Mouse (Mus musculus) stomach, postnatal 0 days (tissue): ENCODE measurements around the gene Spag9. TPM values are rescaled to one million over a fixed set of nuclear protein-coding genes. Genes with fewer than 3 reads are reported as not detected.

Experiments
- ATAC-seq: fragments of 200-750 bp; cut with Nextera tagmentation; 2 replicates; pipeline ENCODE4 v1.8.0; 2017; ENCODE audit not compliant: low FRiP score, low TSS enrichment
- DNase-seq: peaks from one replicate; pipeline ENCODE4 v3.0.0-alpha.2; 2016; ENCODE audit warnings: low spot score
- H3K27ac ChIP-seq: fragments of 300-500 bp; sonication (generic); replicated peaks from 2 replicates; pipeline ENCODE4 v1.5.1; 2014; ENCODE audit warnings: mild to moderate bottlenecking, control low read depth
- H3K27me3 ChIP-seq: fragments of 300-500 bp; sonication (generic); 2 replicates; pipeline ENCODE4 v1.6.1; 2014; ENCODE audit warnings: low read length; ENCODE audit not compliant: control insufficient read depth, insufficient read depth
- H3K36me3 ChIP-seq: fragments of 300-500 bp; sonication (generic); 2 replicates; pipeline ENCODE4 v1.6.1; 2014; ENCODE audit warnings: low read length, mixed read lengths; ENCODE audit not compliant: control insufficient read depth, insufficient read depth
- H3K4me1 ChIP-seq: fragments of 300-500 bp; sonication (generic); replicated peaks from 2 replicates; pipeline ENCODE4 v1.6.1; 2014; ENCODE audit warnings: antibody characterized with exemption; ENCODE audit not compliant: control insufficient read depth, insufficient read depth
- H3K4me2 ChIP-seq: fragments of 300-500 bp; sonication (generic); replicated peaks from 2 replicates; pipeline ENCODE4 v1.6.1; 2014; ENCODE audit warnings: low read depth, mild to moderate bottlenecking, control low read depth, moderate library complexity
- H3K4me3 ChIP-seq: fragments of 300-500 bp; sonication (generic); 2 replicates; pipeline ENCODE4 v1.5.1; 2014; ENCODE audit warnings: low read depth, low read length, control low read depth
- H3K9ac ChIP-seq: fragments of 300-500 bp; sonication (generic); 2 replicates; pipeline ENCODE4 v1.6.1; 2014; ENCODE audit warnings: mild to moderate bottlenecking, low read length, control low read depth, mixed read lengths
- H3K9me3 ChIP-seq: fragments of 300-500 bp; sonication (generic); 2 replicates; pipeline ENCODE4 v1.6.1; 2016; ENCODE audit warnings: low read length; ENCODE audit not compliant: control insufficient read depth
- CTCF ChIP-seq: IDR thresholded peaks from 2 replicates; pipeline ENCODE4 v1.5.1; 2016; ENCODE audit warnings: antibody characterized with exemption, low read depth, mild to moderate bottlenecking, moderate library complexity
- EP300 ChIP-seq: optimal IDR thresholded peaks from 2 replicates; pipeline ENCODE3; 2016; ENCODE audit warnings: antibody characterized with exemption
- WGBS: fragments of 180-500 bp; shearing (Covaris S2); extraction: QIAGEN DNeasy Blood & Tissue Kit; methylation state at CpG from one replicate; pipeline ENCODE4 v1.1.7; 2014; 5-methylcytosine and 5-hydroxymethylcytosine counted together
- polyA plus RNA-seq: library from polyadenylated mRNA; unstranded; fragments of >200 nt; fragmentation: Nextera tagmentation; extraction: Ambion mirVana; gene quantifications from 2 replicates; pipeline ENCODE4 v1.2.1, GENCODE M21; 2015

Gene Spag9
- polyA plus RNA-seq, 1 experiment from 2014 or later = 32.5 TPM

- Histone ChIP-seq H3K27ac (no peak overlapping the region), H3K27me3 (no peaks in the 10 kb centered on the region), H3K36me3 (0 out of 2 replicates have a peak, but pooled peaks cover 3% of the 10 kb centered on the region), H3K9me3 (no peaks in the 10 kb centered on the region), H3K4me2 (no peak overlapping the region), H3K4me1 (no peaks in the 10 kb centered on the region), H3K9ac (no peak overlapping the region), H3K4me3 (no peak overlapping the region)
- WGBS = 82% methylated on average over 10 of the region's 10 CpGs
- ATAC-seq (peak; percentile 37; the same call in 1 of the 2 replicates), DNase-seq (no peak)
- TF ChIP-seq EP300 = no peak
- TF ChIP-seq CTCF = no peak
Measured at GRCm38 (mm10) chr11:94121501-94121900, 125.6 kb downstream of the Spag9 start.

- DNase-seq (no peak), ATAC-seq (no peak)
- H3K27me3 ChIP-seq = no peaks in the 10 kb centered on the region
- H3K4me3 ChIP-seq = no peak overlapping the region
- no peak overlapping the region for H3K4me2 ChIP-seq
- no peaks in the 10 kb centered on the region for H3K9me3 ChIP-seq
- TF ChIP-seq CTCF (no peak), EP300 (no peak)
- no peak overlapping the region for H3K27ac ChIP-seq
- no peaks in the 10 kb centered on the region for H3K36me3 ChIP-seq
- no peaks in the 10 kb centered on the region for H3K4me1 ChIP-seq
- H3K9ac ChIP-seq = no peak overlapping the region
- WGBS = 88% methylated on average over 9 of the region's 9 CpGs
Measured at GRCm38 (mm10) chr11:94122341-94123030, 126.6 kb downstream of the Spag9 start.

- no peaks in the 10 kb centered on the region for H3K9me3 ChIP-seq
- H3K4me2 ChIP-seq = no peak overlapping the region
- no peaks in the 10 kb centered on the region for H3K36me3 ChIP-seq
- no peaks in the 10 kb centered on the region for H3K27me3 ChIP-seq
- TF ChIP-seq EP300 = no peak
- H3K4me1 ChIP-seq = no peaks in the 10 kb centered on the region
- no peak overlapping the region for H3K4me3 ChIP-seq
- H3K9ac ChIP-seq = no peak overlapping the region
- ATAC-seq = peak; percentile 22; the same call in 1 of the 2 replicates
- no peak overlapping the region for H3K27ac ChIP-seq
- no peak for DNase-seq
- WGBS = 89% methylated on average over 9 of the region's 9 CpGs
Measured at GRCm38 (mm10) chr11:94126701-94127100, 130.8 kb downstream of the Spag9 start.

- Histone ChIP-seq H3K27ac (no peak overlapping the region), H3K36me3 (no peaks in the 10 kb centered on the region), H3K4me2 (no peak overlapping the region), H3K9me3 (no peaks in the 10 kb centered on the region), H3K27me3 (no peaks in the 10 kb centered on the region), H3K4me3 (no peak overlapping the region), H3K9ac (no peak overlapping the region), H3K4me1 (no peaks in the 10 kb centered on the region)
- no peak for TF ChIP-seq EP300
- peak; percentile 95 for TF ChIP-seq CTCF
- peak; percentile 81 for DNase-seq
- WGBS = 31% methylated on average over 5 of the region's 5 CpGs
- ATAC-seq = peak; percentile 79
Measured at GRCm38 (mm10) chr11:94127966-94128365, 132.1 kb downstream of the Spag9 start.

- no peak for TF ChIP-seq CTCF
- Histone ChIP-seq H3K36me3 (no peaks in the 10 kb centered on the region), H3K4me3 (no peak overlapping the region), H3K4me1 (no peaks in the 10 kb centered on the region; the same call in 1 of the 2 replicates), H3K27me3 (no peaks in the 10 kb centered on the region), H3K27ac (no peak overlapping the region), H3K9ac (no peak overlapping the region), H3K9me3 (no peaks in the 10 kb centered on the region), H3K4me2 (no peak overlapping the region)
- no peak for ATAC-seq
- 91% methylated on average over 8 of the region's 8 CpGs for WGBS
- no peak for DNase-seq
Measured at GRCm38 (mm10) chr11:94128506-94128905, 132.6 kb downstream of the Spag9 start.

GRCm38 (mm10) chr11:94129261-94130059, 133.6 kb downstream of the Spag9 start:
- DNase-seq (peak; percentile 62), ATAC-seq (no peak)
- no peaks in the 10 kb centered on the region for H3K36me3 ChIP-seq
- H3K4me2 ChIP-seq = no peak overlapping the region
- 65% methylated on average over 12 of the region's 12 CpGs for WGBS
- H3K27me3 ChIP-seq = no peaks in the 10 kb centered on the region
- TF ChIP-seq CTCF (peak; percentile 91), EP300 (no peak)
- H3K4me1 ChIP-seq = peaks cover 3% of the 10 kb centered on the region; the same call in 1 of the 2 replicates
- no peak overlapping the region for H3K9ac ChIP-seq
- H3K4me3 ChIP-seq = no peak overlapping the region
- no peak overlapping the region for H3K27ac ChIP-seq
- H3K9me3 ChIP-seq = no peaks in the 10 kb centered on the region
